Mouse (Mus musculus): Measurements from ENCODE around the gene Cfap73.

DNA sequence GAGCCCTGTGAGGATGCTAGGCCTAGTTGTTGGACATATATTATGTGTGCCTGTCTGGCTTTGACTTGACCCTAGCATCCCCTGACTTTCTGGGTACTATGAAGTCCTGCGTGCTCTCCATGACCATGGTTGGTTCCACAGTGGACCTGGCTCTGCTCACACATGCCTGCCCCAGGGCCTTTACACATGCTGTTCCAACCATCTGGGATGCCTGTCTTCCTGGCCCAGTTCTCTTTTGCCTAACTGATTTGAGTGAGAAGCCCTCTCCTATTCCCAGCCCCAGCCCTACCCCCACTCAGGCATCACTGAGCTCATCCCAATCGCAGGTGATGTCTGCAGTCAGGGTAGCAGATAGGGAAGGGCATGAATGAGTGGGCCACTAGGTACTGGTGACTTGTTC, 19.8 kb upstream of the Cfap73 start:
- no peak for TF ChIP-seq CTCF (IDR thresholded peaks at IDR 0.05; ENCODE audit: low read depth)
- TF ChIP-seq EP300 (optimal IDR thresholded peaks at IDR 0.05) = no peak

Data from stomach, postnatal 0 days (tissue).